Mouse (Mus musculus): ENCODE measurements around the gene Kank4.

- no peak for TF ChIP-seq CTCF (IDR thresholded peaks at IDR 0.05)
- TF ChIP-seq EP300 (IDR thresholded peaks at IDR 0.05; ENCODE audit: insufficient read depth, low read depth, low read length) = no peak
- TF ChIP-seq POLR2A (IDR thresholded peaks at IDR 0.05; ENCODE audit: insufficient read depth, low read depth, low read length) = no peak
Observed at GRCm38 (mm10) chr4:98806306-98806705, 11.0 kb downstream of the Kank4 start.
